Mouse (Mus musculus) heart, postnatal 10 days (tissue): ENCODE measurements around the gene Dtx4. TPM values are rescaled to one million over a fixed set of nuclear protein-coding genes. Genes with fewer than 3 reads are reported as not detected.

Source experiments
- DNase-seq, 2 experiments: peaks; one replicate each; pipeline ENCODE4 v3.0.0; 2021
- intact Hi-C: fragments of 180-260 bp; cut with DNase I; formaldehyde crosslinking; loops from one replicate; pipeline ENCODE4 v1.15.1; 2025
- total RNA-seq, 2 experiments: library from RNA; stranded (reverse); gene quantifications; 2 replicates each; pipeline ENCODE4 v1.2.3; 2021

Gene Dtx4
- total RNA-seq, 2 experiments from 2014 or later, result 9.6 to 10.7 TPM

GRCm38 (mm10) chr19:12494972-12495535 lies 6.2 kb downstream of the Dtx4 start:
- intact Hi-C loops, result no loop called here
- DNase-seq, result no peak

GRCm38 (mm10) chr19:12494187-12494458 lies 7.1 kb downstream of the Dtx4 start:
- DNase-seq, result no peak

GRCm38 (mm10) chr19:12493453-12494186 lies 7.6 kb downstream of the Dtx4 start:
- no peak for DNase-seq
- intact Hi-C loops, result no loop called here

More at GRCm38 (mm10) chr19:12494187-12494458, 7.1 kb downstream of the Dtx4 start:
- intact Hi-C loops, result no loop called here

DNA sequence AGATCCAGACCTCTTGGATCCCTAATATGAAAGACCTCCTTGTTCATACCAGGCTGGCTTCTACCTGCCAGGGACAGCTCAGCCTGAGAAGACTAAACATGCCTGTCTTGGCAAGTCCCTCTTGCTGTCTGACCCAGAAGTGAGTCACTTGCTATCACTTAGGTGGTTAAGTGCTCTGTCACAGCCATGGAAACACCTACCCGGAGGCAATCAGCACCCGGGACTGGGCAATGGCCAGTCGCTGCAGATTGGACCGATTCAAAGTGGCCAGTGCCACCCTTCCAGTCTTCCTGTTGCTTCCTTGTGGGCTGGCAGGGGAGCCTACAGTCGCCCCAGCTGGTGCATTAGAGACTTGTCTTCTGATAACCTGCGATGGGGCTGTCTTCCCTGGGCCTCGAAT lies 9.6 kb downstream of the Dtx4 start:
- intact Hi-C loops, result no loop called here
- no peak for DNase-seq

DNA sequence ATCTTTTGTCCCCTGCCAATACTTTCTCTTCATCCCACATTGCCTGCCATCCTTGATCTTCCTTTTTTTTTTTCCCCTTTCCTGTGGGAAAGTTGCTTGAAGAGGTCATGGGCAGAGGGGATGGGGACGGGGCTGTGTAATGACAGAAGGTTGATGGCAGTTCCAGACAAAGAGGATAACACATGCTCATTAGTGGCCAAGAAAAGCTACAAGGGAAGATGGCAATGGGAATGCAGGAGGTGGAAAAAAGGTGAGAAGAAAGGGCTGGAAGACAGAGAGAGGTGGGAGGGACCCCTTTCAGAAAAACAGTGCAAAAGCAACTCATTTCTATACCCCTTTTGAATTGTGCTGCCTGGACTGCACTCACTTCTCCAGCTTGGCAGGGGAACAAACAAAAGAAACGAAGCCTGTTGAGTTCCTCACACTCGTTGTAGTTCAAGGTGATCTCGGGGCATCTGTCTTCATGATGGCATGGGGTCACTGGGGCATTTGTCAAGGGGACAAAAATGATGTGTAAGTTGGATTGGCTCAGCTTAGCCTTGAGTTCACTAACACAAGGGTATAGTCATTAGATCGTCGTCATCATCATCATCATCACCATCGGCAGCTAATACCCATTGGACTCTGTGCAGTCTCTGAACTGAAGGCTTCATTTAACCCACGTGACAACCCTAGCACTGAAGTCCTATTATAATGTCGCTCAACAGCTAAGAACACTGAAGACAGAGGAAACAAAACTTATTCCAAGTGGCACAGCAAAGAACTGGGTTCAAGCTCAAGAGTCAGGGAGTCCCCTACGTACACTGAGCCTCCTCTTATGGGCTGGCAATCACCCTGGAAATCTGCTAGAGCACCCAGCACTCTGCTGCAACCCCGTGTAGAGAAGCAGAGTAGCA lies 11.3 kb downstream of the Dtx4 start:
- DNase-seq, result no peak
- intact Hi-C loops, result no loop called here

DNA sequence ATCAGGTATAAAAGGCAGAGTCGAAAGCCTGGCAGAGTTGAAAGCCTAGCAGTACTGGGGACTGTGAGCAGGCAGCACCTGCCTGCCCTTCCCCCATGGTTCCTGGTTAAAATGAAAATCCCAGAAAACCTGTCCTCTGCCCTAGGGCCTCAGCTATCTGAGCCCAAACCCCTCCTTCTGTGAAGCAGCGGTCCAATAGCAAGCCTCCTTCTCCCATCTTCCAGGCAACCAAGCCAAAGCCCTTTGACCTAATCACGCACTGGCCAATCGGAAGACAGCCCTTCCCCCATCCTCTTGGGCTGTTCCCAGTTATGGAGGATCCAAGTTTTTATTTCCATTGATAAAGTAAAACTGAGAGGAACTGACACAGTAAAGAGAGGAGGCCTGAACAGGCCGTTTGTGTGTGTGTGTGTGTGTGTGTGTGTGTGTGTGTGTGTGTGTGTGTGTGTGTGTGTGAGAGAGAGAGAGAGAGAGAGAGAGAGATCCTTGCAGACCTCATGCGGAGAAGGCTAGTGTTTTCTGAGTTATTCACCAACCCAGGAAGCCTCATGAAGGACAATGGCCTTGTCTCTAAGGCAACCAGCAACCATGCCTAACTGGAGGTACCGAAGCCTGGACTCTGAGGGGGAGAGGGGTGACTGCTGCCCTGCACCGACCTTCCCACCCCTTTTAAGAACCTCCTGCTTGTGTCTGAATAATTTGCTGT lies 12.1 kb downstream of the Dtx4 start:
- DNase-seq, result peak; percentile 63 to 68
- intact Hi-C loops, result no loop called here

DNA sequence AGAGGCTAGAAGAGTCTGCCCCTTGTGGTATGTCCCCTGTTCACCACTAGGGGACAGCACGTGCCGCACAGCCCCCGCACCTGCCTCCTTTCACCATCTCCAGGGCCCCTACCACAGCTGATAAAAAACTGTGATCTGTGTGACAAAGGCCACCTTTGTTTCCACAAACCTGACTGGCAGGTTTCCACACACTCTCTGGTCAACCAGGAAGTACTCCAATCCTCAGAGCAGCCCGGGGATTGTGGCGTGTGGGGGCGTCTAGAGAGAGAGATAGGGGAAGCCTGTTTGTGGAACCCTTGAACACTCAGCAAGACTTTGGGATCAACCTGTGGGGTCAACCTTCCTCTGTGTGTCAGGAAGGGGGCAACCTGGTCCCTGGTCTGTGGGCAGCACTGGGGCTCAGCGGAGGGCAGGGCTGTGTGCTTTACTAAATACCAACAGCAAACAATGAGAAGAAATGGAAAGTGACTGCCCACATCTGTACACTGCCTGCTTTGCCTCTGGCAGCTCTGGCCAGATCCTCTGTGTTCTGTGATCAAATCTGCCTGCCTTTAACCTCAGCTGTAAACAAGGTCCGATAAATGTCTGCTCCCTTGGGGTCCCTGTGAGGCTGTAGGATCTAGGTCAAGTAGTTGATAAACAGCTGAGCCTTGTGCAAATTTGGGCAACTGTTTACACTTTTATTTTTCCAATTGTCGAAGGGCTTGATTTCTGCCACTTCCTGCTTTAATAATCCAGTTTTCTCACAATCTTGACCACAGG lies 12.9 kb downstream of the Dtx4 start:
- no peak for DNase-seq
- intact Hi-C loops, result no loop called here

- DNase-seq, result no peak
- intact Hi-C loops, result no loop called here
These were observed 13.6 kb downstream of the Dtx4 start for GRCm38 (mm10) chr19:12487511-12488204.

- peak; percentile 86 to 87 for DNase-seq
- intact Hi-C loops, result no loop called here
These were observed 14.4 kb downstream of the Dtx4 start for GRCm38 (mm10) chr19:12486875-12487274.

DNA sequence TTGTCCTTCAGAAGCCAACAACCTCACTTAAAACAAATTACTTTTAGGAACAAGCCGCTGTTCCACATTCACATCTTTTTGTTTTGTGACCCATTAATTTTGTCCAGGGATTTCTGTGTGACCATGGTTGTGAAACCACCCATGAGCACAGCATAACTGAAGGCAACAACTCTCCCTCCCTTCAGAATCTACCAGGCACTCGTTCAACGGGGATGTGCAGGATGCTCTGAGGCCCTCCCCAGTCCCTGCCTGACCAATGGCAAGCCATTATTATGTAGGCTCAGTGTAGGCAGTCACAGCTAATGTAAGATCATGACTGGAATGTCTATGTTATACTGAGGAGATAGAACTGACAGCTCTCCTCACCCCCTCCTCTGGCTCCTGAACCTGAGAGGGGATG lies 15.6 kb downstream of the Dtx4 start:
- intact Hi-C loops, result no loop called here
- no peak for DNase-seq

- no peak for DNase-seq
- intact Hi-C loops, result no loop called here
These were observed 16.0 kb downstream of the Dtx4 start for GRCm38 (mm10) chr19:12485223-12485622.

- intact Hi-C loops, result no loop called here
- DNase-seq, result no peak
These were observed 17.0 kb downstream of the Dtx4 start for GRCm38 (mm10) chr19:12484210-12484609.

GRCm38 (mm10) chr19:12483782-12484181 lies 17.5 kb downstream of the Dtx4 start:
- DNase-seq, result peak; percentile 60 to 71
- intact Hi-C loops, result no loop called here

DNA sequence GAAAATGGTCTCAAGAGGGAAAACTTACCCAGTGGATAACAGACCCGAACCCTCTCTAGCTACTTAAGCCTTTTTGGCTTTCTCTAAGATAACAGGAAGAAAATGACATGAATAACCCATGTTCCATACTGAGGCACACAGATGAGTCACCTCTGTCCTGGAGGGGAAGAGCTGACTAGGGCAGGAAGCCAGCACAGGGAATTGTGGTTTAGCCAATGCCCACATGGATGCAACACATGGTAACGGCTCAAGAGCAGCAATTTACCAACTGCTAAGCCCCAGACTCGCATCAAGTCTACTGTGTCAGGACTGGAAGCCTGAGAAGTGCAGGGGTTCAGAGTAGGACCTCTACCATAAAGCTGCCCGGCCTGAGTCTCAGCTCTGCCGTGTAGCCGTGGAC lies 22.9 kb downstream of the Dtx4 start:
- intact Hi-C loops, result no loop called here

GRCm38 (mm10) chr19:12476721-12477270 lies 24.5 kb downstream of the Dtx4 start:
- intact Hi-C loops, result no loop called here
- DNase-seq, result no peak

More for the DNA sequence above, 22.9 kb downstream of the Dtx4 start:
- no peak for DNase-seq

DNA sequence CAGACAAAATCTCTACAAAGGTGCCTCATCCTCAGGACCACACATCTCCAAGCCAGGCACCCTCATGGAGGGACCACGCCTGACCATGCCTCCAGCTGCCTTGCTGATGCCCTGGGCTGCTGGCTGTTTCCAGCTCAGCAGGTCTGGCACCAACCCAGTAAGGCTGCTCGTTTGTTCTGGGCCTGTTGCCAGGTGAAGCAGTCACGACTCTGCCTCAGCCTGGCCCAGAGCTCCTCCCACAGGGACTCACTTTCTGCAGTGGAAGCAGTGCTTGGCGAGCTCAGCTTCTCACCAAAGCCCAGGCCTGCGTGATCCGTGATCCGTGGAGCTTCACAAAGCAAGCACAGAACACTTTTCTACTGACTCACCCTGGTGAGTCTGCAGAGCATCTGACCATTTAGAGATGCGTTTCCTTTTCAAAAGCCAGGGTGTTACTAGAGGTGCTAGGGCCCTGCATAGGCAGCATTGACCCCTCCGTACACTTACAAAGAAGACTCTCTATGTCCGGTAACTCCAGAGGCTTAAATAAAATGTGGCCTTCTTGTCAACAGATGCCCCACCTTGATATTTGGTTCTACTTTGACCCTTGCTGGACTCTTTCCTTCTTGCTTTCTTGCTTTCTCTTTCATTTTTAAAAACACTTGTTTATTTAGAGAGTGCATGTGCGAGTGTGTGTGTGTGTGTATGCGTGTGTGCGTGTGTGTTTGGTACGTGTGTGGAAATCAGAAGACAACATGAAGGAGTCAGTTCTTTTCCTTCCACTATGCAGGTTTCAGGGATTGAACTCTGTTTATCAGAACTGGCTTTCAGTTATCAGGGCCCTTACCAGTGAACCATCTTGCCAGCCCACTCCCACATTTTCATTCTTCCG lies 25.6 kb downstream of the Dtx4 start:
- intact Hi-C loops, result no loop called here
- DNase-seq, result peak; percentile 94

- DNase-seq, result no peak
- intact Hi-C loops, result no loop called here
These were observed 27.3 kb downstream of the Dtx4 start for GRCm38 (mm10) chr19:12473951-12474350.

DNA sequence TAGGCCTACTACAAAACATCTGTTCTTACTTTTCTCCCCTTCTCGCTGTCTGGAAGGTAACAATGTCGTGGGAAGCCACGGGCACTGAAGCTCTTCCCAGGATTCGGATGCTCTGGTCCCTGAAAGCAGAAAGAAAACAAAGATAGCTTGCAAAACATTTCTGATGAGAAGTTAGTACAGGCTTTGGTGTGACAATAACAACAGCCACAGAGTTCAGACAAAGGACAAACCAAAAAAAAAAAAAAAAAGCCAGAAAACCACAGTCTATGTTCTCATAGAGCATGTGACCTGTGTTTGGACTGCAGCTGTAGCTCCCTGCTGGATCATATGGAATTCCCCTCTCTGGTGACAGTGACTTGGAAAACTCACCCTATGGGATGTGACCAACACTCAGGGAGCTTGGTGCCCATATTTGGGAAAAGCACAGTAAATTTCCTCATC lies 28.0 kb downstream of the Dtx4 start:
- intact Hi-C loops, result no loop called here
- DNase-seq, result no peak
